Mouse (Mus musculus): ENCODE measurements around the gene Sh3bp2. TPM values are rescaled to one million over a fixed set of nuclear protein-coding genes. Genes with fewer than 3 reads are reported as not detected.
"Not testable (repeated sequence)": the region's sequence is repeated elsewhere in the genome, so short reads cannot be mapped to it uniquely, and the experiment has no call there.

Sh3bp2 gene
- polyA plus RNA-seq, 1 experiment from 2014 or later: 8.7 TPM

- Histone ChIP-seq H3K4me1 (peaks cover 19% of the 10 kb centered on the region), H3K9me3 (no peaks in the 10 kb centered on the region), H3K36me3 (replicated peaks) (peaks cover 13% of the 10 kb centered on the region), H3K27me3 (replicated peaks; ENCODE audit: low read depth, poor library complexity, severe bottlenecking) (no peaks in the 10 kb centered on the region), H3K4me3 (no peak overlapping the region), H3K27ac (replicated peaks) (no peak overlapping the region)
- DNase-seq (ENCODE audit: low spot score): no peak
- WGBS: 95% methylated on average over 7 of the region's 7 CpGs
These were observed 52.5 kb downstream of the Sh3bp2 start for GRCm38 (mm10) chr5:34578038-34578655.

DNA sequence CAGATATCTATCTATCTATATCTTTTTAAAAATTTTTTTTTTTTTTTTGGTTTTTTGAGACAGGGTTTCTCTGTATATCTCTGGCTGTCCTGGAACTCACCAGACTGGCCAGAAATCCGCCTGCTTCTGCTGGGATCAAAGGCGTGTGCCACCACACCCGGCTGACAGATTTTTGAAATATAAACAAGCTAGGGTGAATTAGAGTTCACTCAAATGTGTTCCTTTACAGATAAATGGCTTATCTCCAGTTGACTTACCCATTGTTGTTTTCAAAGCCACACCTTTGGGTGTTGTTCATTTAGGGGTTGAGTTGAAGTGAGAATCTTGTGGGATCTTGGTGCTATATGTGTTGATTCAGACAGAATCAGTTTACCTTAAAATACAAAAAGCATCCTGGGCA lies 53.7 kb downstream of the Sh3bp2 start:
- WGBS: 83% methylated on average over 3 of the region's 3 CpGs
- H3K9me3 ChIP-seq: no peaks in the 10 kb centered on the region
- no peaks in the 10 kb centered on the region for H3K27me3 ChIP-seq (replicated peaks; ENCODE audit: low read depth, poor library complexity, severe bottlenecking)
- H3K27ac ChIP-seq (replicated peaks): no peak overlapping the region
- H3K4me3 ChIP-seq: no peak overlapping the region
- peaks cover 18% of the 10 kb centered on the region for H3K4me1 ChIP-seq
- DNase-seq (ENCODE audit: low spot score): no peak
- H3K36me3 ChIP-seq (replicated peaks): peaks cover 20% of the 10 kb centered on the region

DNA sequence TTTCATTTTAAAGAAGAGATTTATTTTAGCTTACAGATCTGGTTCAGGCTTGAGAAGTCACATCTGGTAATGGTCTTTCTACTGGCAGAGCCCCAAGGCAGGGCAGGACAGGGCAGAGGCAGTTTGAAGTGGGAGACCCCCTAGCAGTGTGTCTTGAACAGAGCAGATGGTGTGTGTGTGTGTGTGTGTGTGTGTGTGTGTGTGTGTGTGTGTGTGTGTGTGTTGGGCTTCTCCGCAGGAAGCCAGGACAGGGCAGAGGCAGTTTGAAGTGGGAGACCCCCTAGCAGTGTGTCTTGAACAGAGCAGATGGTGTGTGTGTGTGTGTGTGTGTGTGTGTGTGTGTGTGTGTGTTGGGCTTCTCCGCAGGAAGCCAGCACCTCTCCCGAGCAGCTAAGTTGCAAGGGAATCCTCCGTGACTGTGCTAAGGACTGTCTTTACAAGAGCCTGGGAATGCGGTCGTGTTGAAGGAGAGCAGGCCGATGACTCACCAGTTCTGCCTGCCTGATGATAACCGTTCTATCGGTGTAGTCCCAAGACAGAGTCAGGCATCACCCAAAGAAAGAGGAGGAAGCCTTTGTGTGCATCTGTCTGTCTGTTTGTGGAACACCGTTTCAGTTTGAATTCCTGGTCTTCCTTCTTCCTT lies 56.2 kb downstream of the Sh3bp2 start:
- peak overlapping the region; percentile 51; the same call in 1 of the 2 replicates for H3K27ac ChIP-seq (replicated peaks)

DNA sequence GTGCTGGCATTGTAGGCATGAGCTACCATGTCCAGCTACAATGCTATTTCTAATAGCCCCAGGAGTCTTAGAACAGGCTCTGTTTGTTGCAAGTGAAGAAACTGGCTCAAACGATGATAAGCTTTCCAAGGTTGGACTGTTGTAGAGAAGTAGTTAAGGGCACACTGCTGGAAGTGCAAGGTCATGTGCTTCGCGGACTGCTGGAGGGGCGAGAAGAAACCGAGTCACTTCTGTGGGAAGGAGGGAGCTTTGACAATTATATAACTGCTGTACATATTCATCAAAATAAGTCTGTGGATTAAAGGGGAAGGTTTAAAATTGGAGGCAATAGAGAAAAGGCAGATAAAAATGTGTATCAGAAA lies 56.7 kb downstream of the Sh3bp2 start:
- Histone ChIP-seq H3K36me3 (replicated peaks) (peaks cover 14% of the 10 kb centered on the region), H3K4me1 (peaks cover 9% of the 10 kb centered on the region), H3K27me3 (replicated peaks; ENCODE audit: low read depth, poor library complexity, severe bottlenecking) (no peaks in the 10 kb centered on the region), H3K9me3 (no peaks in the 10 kb centered on the region), H3K4me3 (no peak overlapping the region), H3K27ac (replicated peaks) (peak overlapping the region; percentile 51; the same call in 1 of the 2 replicates)
- no peak for DNase-seq (ENCODE audit: low spot score)
- 87% methylated on average over 5 of the region's 5 CpGs for WGBS

More for the DNA sequence above, 56.2 kb downstream of the Sh3bp2 start:
- not testable (repeated sequence) for H3K9me3 ChIP-seq; H3K4me1 ChIP-seq; H3K27me3 ChIP-seq (replicated peaks; ENCODE audit: low read depth, poor library complexity, severe bottlenecking); H3K4me3 ChIP-seq; DNase-seq (ENCODE audit: low spot score)
- 67% methylated on average over 10 of the region's 10 CpGs for WGBS
- H3K36me3 ChIP-seq (replicated peaks): peaks cover 19% of the 10 kb centered on the region

GRCm38 (mm10) chr5:34585216-34585615 lies 59.6 kb downstream of the Sh3bp2 start:
- no peak overlapping the region for H3K4me3 ChIP-seq
- H3K27me3 ChIP-seq (replicated peaks; ENCODE audit: low read depth, poor library complexity, severe bottlenecking): no peaks in the 10 kb centered on the region
- H3K36me3 ChIP-seq (replicated peaks): peaks cover 7% of the 10 kb centered on the region; the same call in 1 of the 2 replicates
- peaks cover 17% of the 10 kb centered on the region for H3K4me1 ChIP-seq
- no peak overlapping the region for H3K27ac ChIP-seq (replicated peaks)
- no peaks in the 10 kb centered on the region for H3K9me3 ChIP-seq
- no peak for DNase-seq (ENCODE audit: low spot score)
- WGBS: 82% methylated on average over 5 of the region's 5 CpGs

GRCm38 (mm10) chr5:34587881-34588280 lies 62.2 kb downstream of the Sh3bp2 start:
- Histone ChIP-seq H3K27me3 (replicated peaks; ENCODE audit: low read depth, poor library complexity, severe bottlenecking) (no peaks in the 10 kb centered on the region), H3K9me3 (no peaks in the 10 kb centered on the region), H3K27ac (replicated peaks) (no peak overlapping the region), H3K4me1 (peaks cover 25% of the 10 kb centered on the region), H3K4me3 (no peak overlapping the region), H3K36me3 (replicated peaks) (peaks cover 10% of the 10 kb centered on the region)
- no peak for DNase-seq (ENCODE audit: low spot score)
- WGBS: 87% methylated on average over 5 of the region's 5 CpGs

DNA sequence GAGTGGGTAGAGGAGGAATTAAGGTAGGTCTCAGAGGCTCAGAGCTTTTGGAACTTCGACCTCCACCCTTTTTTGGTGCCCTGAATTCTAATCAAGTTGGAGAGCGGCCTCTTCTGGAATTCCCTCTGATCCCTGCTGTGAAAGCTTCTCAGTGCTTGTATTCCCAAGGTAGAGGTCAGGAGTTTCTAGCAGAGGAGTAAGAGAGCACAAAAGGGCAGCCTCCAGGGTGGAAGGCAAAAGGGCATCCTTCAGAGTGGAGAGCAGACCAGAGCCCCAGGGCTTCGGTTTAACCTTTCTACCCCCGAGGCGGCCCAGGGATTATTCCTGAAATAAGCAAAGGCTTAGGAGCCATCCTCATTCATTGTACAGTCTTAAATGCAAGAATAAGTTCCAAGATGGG lies 64.4 kb downstream of the Sh3bp2 start:
- H3K27ac ChIP-seq (replicated peaks): 0 out of 2 replicates have a peak overlapping the region, but pooled peaks have one; percentile 2
- H3K36me3 ChIP-seq (replicated peaks): peaks cover 11% of the 10 kb centered on the region
- peaks cover 25% of the 10 kb centered on the region for H3K4me1 ChIP-seq
- peak; percentile 11 for DNase-seq (ENCODE audit: low spot score)
- H3K27me3 ChIP-seq (replicated peaks; ENCODE audit: low read depth, poor library complexity, severe bottlenecking): no peaks in the 10 kb centered on the region
- H3K4me3 ChIP-seq: no peak overlapping the region
- 8% methylated on average over 5 of the region's 5 CpGs for WGBS
- H3K9me3 ChIP-seq: no peaks in the 10 kb centered on the region

DNA sequence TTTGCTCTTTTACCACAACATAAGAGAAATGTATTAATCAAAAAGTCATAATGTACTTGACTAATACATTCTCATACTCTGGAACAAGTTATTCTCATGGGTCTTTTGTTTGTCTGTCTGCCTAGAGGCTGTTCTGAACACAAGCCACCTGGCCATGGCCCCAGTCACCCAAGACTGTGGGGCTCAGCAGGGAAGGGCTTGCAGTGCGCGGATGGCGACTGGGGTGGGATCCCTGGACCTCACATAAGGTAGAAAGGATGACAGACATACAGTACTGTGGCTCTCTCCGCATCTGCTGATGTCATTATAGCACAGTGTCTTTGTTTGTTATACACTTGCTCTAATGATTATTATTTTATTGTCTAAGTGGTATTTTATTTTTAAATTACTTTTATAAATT lies 65.1 kb downstream of the Sh3bp2 start:
- no peak overlapping the region for H3K27ac ChIP-seq (replicated peaks)
- peaks cover 25% of the 10 kb centered on the region for H3K4me1 ChIP-seq
- H3K36me3 ChIP-seq (replicated peaks): peaks cover 11% of the 10 kb centered on the region
- no peak for DNase-seq (ENCODE audit: low spot score)
- WGBS: 57% methylated on average over 4 of the region's 4 CpGs
- H3K27me3 ChIP-seq (replicated peaks; ENCODE audit: low read depth, poor library complexity, severe bottlenecking): no peaks in the 10 kb centered on the region
- H3K9me3 ChIP-seq: no peaks in the 10 kb centered on the region
- H3K4me3 ChIP-seq: no peak overlapping the region

- DNase-seq (ENCODE audit: low spot score): no peak
- Histone ChIP-seq H3K4me1 (peaks cover 25% of the 10 kb centered on the region), H3K4me3 (no peak overlapping the region), H3K36me3 (replicated peaks) (peaks cover 11% of the 10 kb centered on the region), H3K27ac (replicated peaks) (no peak overlapping the region), H3K9me3 (no peaks in the 10 kb centered on the region), H3K27me3 (replicated peaks; ENCODE audit: low read depth, poor library complexity, severe bottlenecking) (no peaks in the 10 kb centered on the region)
- WGBS: 52% methylated on average over 5 of the region's 5 CpGs
These were observed 65.9 kb downstream of the Sh3bp2 start for GRCm38 (mm10) chr5:34591388-34592004.

- H3K27ac ChIP-seq (replicated peaks); H3K9me3 ChIP-seq; DNase-seq (ENCODE audit: low spot score); H3K4me3 ChIP-seq; H3K27me3 ChIP-seq (replicated peaks; ENCODE audit: low read depth, poor library complexity, severe bottlenecking): not testable (repeated sequence)
- Histone ChIP-seq H3K36me3 (replicated peaks) (peaks cover 13% of the 10 kb centered on the region), H3K4me1 (peaks cover 21% of the 10 kb centered on the region)
- 82% methylated on average over 5 of the region's 5 CpGs for WGBS
These were observed 66.6 kb downstream of the Sh3bp2 start for GRCm38 (mm10) chr5:34592224-34592623.

DNA sequence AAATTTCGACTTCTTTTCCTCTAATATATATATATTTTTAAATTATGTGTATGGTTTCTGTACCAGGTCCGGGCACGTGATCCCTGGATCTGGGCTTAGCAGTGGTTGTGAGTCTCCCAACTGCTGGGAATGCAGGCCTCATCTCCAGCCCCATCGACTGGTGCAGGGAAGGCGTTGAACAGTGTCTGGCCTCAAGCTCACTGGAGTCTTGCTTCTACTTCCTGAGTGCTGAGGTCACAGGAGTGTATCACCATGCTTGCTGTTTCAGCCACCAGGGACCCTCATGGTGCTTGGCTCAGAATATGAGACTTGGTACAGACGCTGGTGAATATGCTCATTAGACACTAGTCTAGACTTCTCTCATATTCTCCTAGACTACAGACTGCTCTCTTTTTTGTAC lies 67.0 kb downstream of the Sh3bp2 start:
- Histone ChIP-seq H3K9me3 (no peaks in the 10 kb centered on the region), H3K27me3 (replicated peaks; ENCODE audit: low read depth, poor library complexity, severe bottlenecking) (no peaks in the 10 kb centered on the region), H3K4me3 (no peak overlapping the region), H3K4me1 (peaks cover 21% of the 10 kb centered on the region), H3K36me3 (replicated peaks) (peaks cover 17% of the 10 kb centered on the region), H3K27ac (replicated peaks) (no peak overlapping the region)
- no peak for DNase-seq (ENCODE audit: low spot score)
- WGBS: 92% methylated on average over 6 of the region's 6 CpGs

DNA sequence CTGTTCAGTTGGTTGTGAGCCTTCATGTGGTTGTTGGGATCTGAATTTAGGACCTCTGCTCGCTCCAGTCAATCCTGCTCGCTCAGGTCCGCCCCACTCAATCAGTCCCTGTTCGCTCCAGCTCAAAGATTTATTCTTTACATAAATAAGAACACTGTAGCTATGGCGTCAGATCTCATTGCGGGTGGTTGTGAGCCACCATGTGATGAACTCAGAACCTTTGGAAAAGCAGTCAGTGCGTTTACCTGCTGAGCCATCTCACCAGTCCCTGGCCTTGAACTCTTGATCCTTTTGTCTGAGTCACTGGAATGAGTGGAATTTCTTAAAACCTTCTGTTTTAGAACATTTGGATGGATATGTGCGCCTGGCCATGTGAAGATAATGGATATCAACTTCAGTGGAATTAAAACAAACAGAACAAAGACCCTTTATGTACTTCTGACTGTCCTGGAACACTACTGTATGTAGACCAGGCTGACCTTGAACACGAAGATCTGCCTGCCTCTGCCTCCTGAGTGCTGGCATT lies 67.6 kb downstream of the Sh3bp2 start:
- Histone ChIP-seq H3K27me3 (replicated peaks; ENCODE audit: low read depth, poor library complexity, severe bottlenecking) (no peaks in the 10 kb centered on the region), H3K4me1 (peaks cover 21% of the 10 kb centered on the region), H3K36me3 (replicated peaks) (peaks cover 23% of the 10 kb centered on the region), H3K4me3 (no peak overlapping the region), H3K27ac (replicated peaks) (no peak overlapping the region), H3K9me3 (no peaks in the 10 kb centered on the region)
- WGBS: 95% methylated on average over 9 of the region's 9 CpGs
- no peak for DNase-seq (ENCODE audit: low spot score)

- Histone ChIP-seq H3K9me3 (no peaks in the 10 kb centered on the region), H3K27ac (replicated peaks) (no peak overlapping the region), H3K4me1 (no peaks in the 10 kb centered on the region), H3K36me3 (replicated peaks) (peaks cover 82% of the 10 kb centered on the region), H3K27me3 (replicated peaks; ENCODE audit: low read depth, poor library complexity, severe bottlenecking) (no peaks in the 10 kb centered on the region), H3K4me3 (no peak overlapping the region)
- no peak for DNase-seq (ENCODE audit: low spot score)
- WGBS: 92% methylated on average over 5 of the region's 5 CpGs
These were observed 78.9 kb downstream of the Sh3bp2 start for GRCm38 (mm10) chr5:34604576-34604975.
